Mouse (Mus musculus): ENCODE measurements around the gene Enpp6. TPM values are rescaled to one million over a fixed set of nuclear protein-coding genes. Genes with fewer than 3 reads are reported as not detected.
"Not testable (repeated sequence)": the region's sequence is repeated elsewhere in the genome, so short reads cannot be mapped to it uniquely, and the experiment has no call there.

Gene Enpp6
- polyA plus RNA-seq, 2 experiments: 0.49 to 1.7 TPM

DNA sequence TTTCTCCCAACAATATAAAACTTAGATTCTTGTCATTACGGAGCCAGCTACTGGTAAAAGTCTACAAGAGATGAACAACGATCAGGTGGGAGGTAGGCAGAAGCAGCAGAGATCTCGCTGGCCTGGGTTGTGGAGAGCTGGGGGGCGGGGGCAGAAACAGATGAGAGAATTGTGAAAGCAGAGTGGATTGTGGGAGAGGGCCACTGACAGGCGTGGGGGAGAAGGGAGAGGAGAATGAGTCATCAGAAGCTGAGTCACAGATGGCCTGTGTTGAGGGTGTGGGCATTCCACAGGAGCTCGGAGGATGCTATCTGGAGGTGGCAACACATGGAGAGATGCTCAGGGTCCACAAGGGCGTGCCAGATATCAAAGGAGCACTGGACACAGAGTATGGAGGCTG lies 45.4 kb downstream of the Enpp6 start:
- ATAC-seq (ENCODE audit: low FRiP score, low read depth): no peak

GRCm38 (mm10) chr8:47033976-47034375 lies 47.3 kb downstream of the Enpp6 start:
- H3K9me3 ChIP-seq (ENCODE audit: control insufficient read depth, low read length): no peaks in the 10 kb centered on the region
- H3K27me3 ChIP-seq (ENCODE audit: control insufficient read depth, insufficient read depth, low read length): no peaks in the 10 kb centered on the region
- DNase-seq (ENCODE audit: low spot score) (no peak), ATAC-seq (ENCODE audit: low FRiP score, low read depth) (no peak)
- no peak overlapping the region for H3K9ac ChIP-seq (ENCODE audit: low read depth, low read length, severe bottlenecking)
- peaks cover 12% of the 10 kb centered on the region; the same call in 1 of the 2 replicates for H3K4me1 ChIP-seq (ENCODE audit: control insufficient read depth, insufficient read depth, low read length)
- no peak overlapping the region for H3K27ac ChIP-seq (replicated peaks; ENCODE audit: low read depth, low read length)
- H3K4me3 ChIP-seq (replicated peaks; ENCODE audit: low read length): no peak overlapping the region
- WGBS: 87% methylated on average over 4 of the region's 4 CpGs
- no peak overlapping the region for H3K4me2 ChIP-seq (replicated peaks; ENCODE audit: low read depth, low read length, severe bottlenecking)
- TF ChIP-seq POLR2A (IDR thresholded peaks at IDR 0.05; ENCODE audit: borderline replicate concordance, extremely low read depth, insufficient read depth, insufficient read length): no peak
- no peaks in the 10 kb centered on the region for H3K36me3 ChIP-seq (ENCODE audit: control insufficient read depth, insufficient read depth, low read length)

More for the DNA sequence above, 45.4 kb downstream of the Enpp6 start:
- DNase-seq (ENCODE audit: low spot score): no peak
- H3K4me2 ChIP-seq (replicated peaks; ENCODE audit: low read depth, low read length, severe bottlenecking): no peak overlapping the region
- TF ChIP-seq POLR2A (IDR thresholded peaks at IDR 0.05; ENCODE audit: borderline replicate concordance, extremely low read depth, insufficient read depth, insufficient read length): no peak
- no peak overlapping the region for H3K9ac ChIP-seq (ENCODE audit: low read depth, low read length, severe bottlenecking)
- no peak overlapping the region for H3K27ac ChIP-seq (replicated peaks; ENCODE audit: low read depth, low read length)
- no peaks in the 10 kb centered on the region for H3K36me3 ChIP-seq (ENCODE audit: control insufficient read depth, insufficient read depth, low read length)
- no peaks in the 10 kb centered on the region for H3K9me3 ChIP-seq (ENCODE audit: control insufficient read depth, low read length)
- H3K27me3 ChIP-seq (ENCODE audit: control insufficient read depth, insufficient read depth, low read length): no peaks in the 10 kb centered on the region
- 82% methylated on average over 7 of the region's 7 CpGs for WGBS
- peaks cover 10% of the 10 kb centered on the region; the same call in 1 of the 2 replicates for H3K4me1 ChIP-seq (ENCODE audit: control insufficient read depth, insufficient read depth, low read length)
- H3K4me3 ChIP-seq (replicated peaks; ENCODE audit: low read length): no peak overlapping the region

GRCm38 (mm10) chr8:47036501-47036900 lies 49.8 kb downstream of the Enpp6 start:
- Histone ChIP-seq H3K9ac (ENCODE audit: low read depth, low read length, severe bottlenecking) (no peak overlapping the region), H3K27me3 (ENCODE audit: control insufficient read depth, insufficient read depth, low read length) (no peaks in the 10 kb centered on the region), H3K36me3 (ENCODE audit: control insufficient read depth, insufficient read depth, low read length) (no peaks in the 10 kb centered on the region), H3K4me1 (ENCODE audit: control insufficient read depth, insufficient read depth, low read length) (peaks cover 12% of the 10 kb centered on the region; the same call in 1 of the 2 replicates), H3K4me2 (replicated peaks; ENCODE audit: low read depth, low read length, severe bottlenecking) (no peak overlapping the region), H3K9me3 (ENCODE audit: control insufficient read depth, low read length) (no peaks in the 10 kb centered on the region; the same call in 1 of the 2 replicates), H3K4me3 (replicated peaks; ENCODE audit: low read length) (no peak overlapping the region), H3K27ac (replicated peaks; ENCODE audit: low read depth, low read length) (no peak overlapping the region)
- DNase-seq (ENCODE audit: low spot score) (peak; percentile 77), ATAC-seq (ENCODE audit: low FRiP score, low read depth) (peak; percentile 83)
- WGBS: 17% methylated on average over 8 of the region's 8 CpGs
- TF ChIP-seq POLR2A (IDR thresholded peaks at IDR 0.05; ENCODE audit: borderline replicate concordance, extremely low read depth, insufficient read depth, insufficient read length): no peak

DNA sequence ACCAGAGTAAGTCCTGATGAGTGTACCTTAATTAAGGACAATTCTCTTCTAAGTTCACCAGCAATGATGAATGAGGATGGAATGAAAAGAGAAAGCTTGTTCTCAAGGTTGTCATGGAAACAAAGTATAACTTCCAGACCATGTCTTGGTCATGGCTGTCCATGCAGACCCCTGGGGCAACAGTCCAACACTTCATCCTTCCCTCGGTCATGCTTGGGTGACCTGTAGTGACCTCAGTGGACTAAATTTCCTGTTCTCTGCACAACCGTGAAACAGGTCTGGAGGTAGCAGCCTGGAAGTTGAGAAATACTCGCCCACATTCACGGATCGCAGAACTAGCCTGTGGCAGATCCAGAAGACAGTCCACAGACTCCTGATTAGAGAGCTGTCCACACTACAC lies 50.7 kb downstream of the Enpp6 start:
- Histone ChIP-seq H3K27me3 (ENCODE audit: control insufficient read depth, insufficient read depth, low read length) (no peaks in the 10 kb centered on the region), H3K4me2 (replicated peaks; ENCODE audit: low read depth, low read length, severe bottlenecking) (no peak overlapping the region), H3K4me1 (ENCODE audit: control insufficient read depth, insufficient read depth, low read length) (peaks cover 12% of the 10 kb centered on the region; the same call in 1 of the 2 replicates), H3K36me3 (ENCODE audit: control insufficient read depth, insufficient read depth, low read length) (no peaks in the 10 kb centered on the region), H3K9me3 (ENCODE audit: control insufficient read depth, low read length) (no peaks in the 10 kb centered on the region; the same call in 1 of the 2 replicates), H3K4me3 (replicated peaks; ENCODE audit: low read length) (no peak overlapping the region), H3K9ac (ENCODE audit: low read depth, low read length, severe bottlenecking) (no peak overlapping the region), H3K27ac (replicated peaks; ENCODE audit: low read depth, low read length) (no peak overlapping the region)
- ATAC-seq (ENCODE audit: low FRiP score, low read depth): no peak
- WGBS: 61% methylated on average over 5 of the region's 5 CpGs
- TF ChIP-seq POLR2A (IDR thresholded peaks at IDR 0.05; ENCODE audit: borderline replicate concordance, extremely low read depth, insufficient read depth, insufficient read length): no peak
- DNase-seq (ENCODE audit: low spot score): no peak

DNA sequence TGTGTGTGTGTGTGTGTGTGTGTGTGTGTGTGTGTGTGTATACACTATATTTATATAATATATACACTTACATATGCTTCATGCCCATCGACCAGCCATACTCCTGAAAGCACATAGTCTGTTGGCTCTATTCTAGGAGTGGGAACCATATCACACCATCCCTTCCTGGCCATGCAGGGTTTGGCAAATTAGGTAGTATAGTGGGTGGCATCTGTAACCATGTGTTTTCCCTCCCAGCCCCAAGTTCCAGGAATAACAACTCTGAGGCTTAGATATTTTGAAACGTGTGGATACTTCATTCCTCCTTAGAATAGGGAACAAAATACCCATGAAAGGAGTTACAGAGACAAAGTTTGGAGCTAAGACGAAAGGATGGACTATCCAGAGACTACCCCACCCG lies 53.5 kb downstream of the Enpp6 start:
- H3K4me1 ChIP-seq (ENCODE audit: control insufficient read depth, insufficient read depth, low read length): peaks cover 12% of the 10 kb centered on the region; the same call in 1 of the 2 replicates
- WGBS: 94% methylated on average over 2 of the region's 4 CpGs
- H3K9ac ChIP-seq (ENCODE audit: low read depth, low read length, severe bottlenecking): not testable (repeated sequence)

GRCm38 (mm10) chr8:47046340-47046739 lies 59.7 kb downstream of the Enpp6 start:
- DNase-seq (ENCODE audit: low spot score): no peak
- Histone ChIP-seq H3K4me1 (ENCODE audit: control insufficient read depth, insufficient read depth, low read length) (no peaks in the 10 kb centered on the region), H3K27me3 (ENCODE audit: control insufficient read depth, insufficient read depth, low read length) (no peaks in the 10 kb centered on the region), H3K27ac (replicated peaks; ENCODE audit: low read depth, low read length) (no peak overlapping the region), H3K4me3 (replicated peaks; ENCODE audit: low read length) (no peak overlapping the region), H3K4me2 (replicated peaks; ENCODE audit: low read depth, low read length, severe bottlenecking) (no peak overlapping the region), H3K9me3 (ENCODE audit: control insufficient read depth, low read length) (no peaks in the 10 kb centered on the region), H3K36me3 (ENCODE audit: control insufficient read depth, insufficient read depth, low read length) (no peaks in the 10 kb centered on the region), H3K9ac (ENCODE audit: low read depth, low read length, severe bottlenecking) (no peak overlapping the region)
- no peak for ATAC-seq (ENCODE audit: low FRiP score, low read depth)
- WGBS: 71% methylated on average over 4 of the region's 4 CpGs
- TF ChIP-seq POLR2A (IDR thresholded peaks at IDR 0.05; ENCODE audit: borderline replicate concordance, extremely low read depth, insufficient read depth, insufficient read length): no peak

More for the DNA sequence above, 53.5 kb downstream of the Enpp6 start:
- not testable (repeated sequence) for H3K9me3 ChIP-seq (ENCODE audit: control insufficient read depth, low read length); H3K4me3 ChIP-seq (replicated peaks; ENCODE audit: low read length); DNase-seq (ENCODE audit: low spot score); H3K27me3 ChIP-seq (ENCODE audit: control insufficient read depth, insufficient read depth, low read length); H3K36me3 ChIP-seq (ENCODE audit: control insufficient read depth, insufficient read depth, low read length); H3K27ac ChIP-seq (replicated peaks; ENCODE audit: low read depth, low read length); ATAC-seq (ENCODE audit: low FRiP score, low read depth); H3K4me2 ChIP-seq (replicated peaks; ENCODE audit: low read depth, low read length, severe bottlenecking)
